Mouse (Mus musculus) left cerebral cortex, postnatal 14 days (tissue): ENCODE measurements around the gene Asb17. TPM values are rescaled to one million over a fixed set of nuclear protein-coding genes. Genes with fewer than 3 reads are reported as not detected.

Experiments used
- DNase-seq, 2 experiments: peaks; one replicate each; pipeline ENCODE4 v3.0.0; 2021 to 2022; ENCODE audit warnings: low spot score in 2 of 2, mixed read lengths in 1 of 2
- intact Hi-C: fragments of 180-260 bp; cut with DNase I; formaldehyde crosslinking; loops from one replicate; pipeline ENCODE4 v1.15.1; 2025
- total RNA-seq, 2 experiments: library from RNA; stranded (reverse); gene quantifications; 2 replicates each; pipeline ENCODE4 v1.2.3; 2021

The Asb17 gene
- total RNA-seq, 2 experiments from 2014 or later: not detected

DNA sequence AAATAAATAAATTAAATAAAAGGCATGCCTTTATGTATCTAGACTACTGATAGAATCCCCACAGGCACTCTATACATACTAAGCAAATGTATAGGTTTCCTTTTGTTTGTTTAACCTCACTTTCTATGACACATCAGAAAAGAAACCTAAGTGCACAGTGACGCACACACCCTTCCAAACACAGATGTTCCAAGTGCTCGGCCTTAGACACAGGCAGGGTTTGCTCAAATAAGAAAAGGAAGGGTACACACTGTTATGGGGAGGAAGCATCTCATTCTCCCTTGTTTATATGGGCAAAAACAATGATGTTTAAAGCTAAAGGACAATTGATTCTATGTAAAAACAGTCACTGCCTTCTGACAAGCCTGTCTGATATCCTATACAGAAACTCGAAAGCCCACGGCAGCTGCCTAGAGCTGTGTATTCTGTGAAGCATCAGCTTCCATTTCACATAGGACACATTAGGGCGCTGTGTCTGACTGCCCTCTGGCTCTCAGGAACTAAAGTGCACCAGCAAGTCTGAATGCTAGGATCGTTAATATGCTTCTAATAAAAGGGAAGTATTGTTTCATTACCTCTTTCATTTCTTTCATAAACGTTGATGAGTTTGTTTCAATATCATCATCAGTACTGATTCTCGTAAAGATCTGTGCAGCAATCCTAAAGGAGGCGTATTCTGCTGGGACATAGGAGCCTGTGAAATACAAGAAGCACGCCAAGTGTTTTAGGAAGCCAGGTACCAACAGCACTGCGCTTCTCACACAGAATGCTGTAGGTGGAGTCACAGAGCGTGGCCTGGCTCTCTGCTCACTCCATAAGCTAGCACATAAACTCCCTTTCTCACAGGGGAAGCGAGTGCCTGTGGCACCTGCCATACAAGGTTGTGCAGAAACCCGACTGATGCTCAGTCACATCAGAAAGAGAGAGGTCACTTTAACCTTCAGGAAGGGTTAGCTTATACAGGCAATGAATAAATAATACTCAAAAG is 23.4 kb downstream of the Asb17 start:
- no peak for DNase-seq
- intact Hi-C loops: no loop called here

DNA sequence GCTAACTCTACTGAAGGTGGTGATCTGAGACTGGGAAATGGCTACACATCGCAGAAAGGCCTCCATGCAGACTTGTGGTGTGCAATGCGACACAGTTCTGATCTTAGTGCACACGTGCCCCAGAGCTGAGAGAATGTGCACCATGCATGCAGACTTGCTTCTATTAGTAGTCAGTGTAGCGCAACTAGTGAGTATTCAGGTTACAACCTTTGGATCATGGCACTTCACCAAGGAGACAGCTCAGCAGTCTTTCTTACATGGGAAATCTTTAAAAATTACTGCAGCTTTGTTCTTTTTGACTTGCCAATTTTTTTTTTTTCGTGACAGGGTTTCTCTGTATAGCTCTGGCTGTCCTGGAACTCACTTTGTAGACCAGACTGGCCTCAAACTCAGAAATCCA is 27.4 kb downstream of the Asb17 start:
- DNase-seq: no peak
- intact Hi-C loops: no loop called here

DNA sequence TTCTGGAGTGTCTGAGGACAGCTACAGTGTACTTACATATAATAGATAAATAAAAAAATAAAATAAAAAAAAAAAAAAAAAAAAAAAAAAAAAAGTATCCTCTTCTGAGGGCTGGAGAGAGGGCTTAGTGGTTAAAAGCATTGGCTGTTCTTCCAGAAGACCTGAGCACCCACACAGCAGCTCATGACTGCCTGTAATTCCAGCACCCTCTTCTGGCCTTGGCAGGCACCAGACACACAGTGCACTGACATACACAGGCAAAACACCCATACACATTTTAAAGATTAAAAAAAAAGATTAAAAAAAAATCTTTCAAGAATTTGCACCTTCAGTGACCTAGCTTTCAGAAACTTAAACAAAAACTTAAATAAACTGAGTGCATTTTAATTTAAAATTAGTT is 42.3 kb downstream of the Asb17 start:
- DNase-seq: no peak
- intact Hi-C loops: no loop called here

DNA sequence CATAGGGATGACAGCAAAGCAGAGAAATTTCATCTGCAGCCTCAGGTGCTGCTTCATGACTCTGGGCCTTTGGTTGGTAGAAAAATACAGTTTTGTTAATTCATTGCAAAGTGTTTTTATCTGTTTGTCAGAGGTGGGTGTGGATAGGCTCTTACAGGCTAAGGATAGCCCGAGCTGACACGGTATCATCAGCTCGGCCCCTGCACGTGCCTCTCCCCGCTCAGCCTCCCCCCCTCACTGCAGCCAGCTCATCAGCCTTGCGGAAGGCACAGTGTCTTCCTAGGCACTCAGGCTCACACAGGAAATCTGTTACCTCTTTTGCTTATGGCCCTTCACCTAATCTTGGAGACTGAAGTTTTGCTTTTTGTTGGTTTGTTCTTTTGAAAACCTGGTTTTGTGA is 44.1 kb downstream of the Asb17 start:
- no peak for DNase-seq
- intact Hi-C loops: no loop called here

DNA sequence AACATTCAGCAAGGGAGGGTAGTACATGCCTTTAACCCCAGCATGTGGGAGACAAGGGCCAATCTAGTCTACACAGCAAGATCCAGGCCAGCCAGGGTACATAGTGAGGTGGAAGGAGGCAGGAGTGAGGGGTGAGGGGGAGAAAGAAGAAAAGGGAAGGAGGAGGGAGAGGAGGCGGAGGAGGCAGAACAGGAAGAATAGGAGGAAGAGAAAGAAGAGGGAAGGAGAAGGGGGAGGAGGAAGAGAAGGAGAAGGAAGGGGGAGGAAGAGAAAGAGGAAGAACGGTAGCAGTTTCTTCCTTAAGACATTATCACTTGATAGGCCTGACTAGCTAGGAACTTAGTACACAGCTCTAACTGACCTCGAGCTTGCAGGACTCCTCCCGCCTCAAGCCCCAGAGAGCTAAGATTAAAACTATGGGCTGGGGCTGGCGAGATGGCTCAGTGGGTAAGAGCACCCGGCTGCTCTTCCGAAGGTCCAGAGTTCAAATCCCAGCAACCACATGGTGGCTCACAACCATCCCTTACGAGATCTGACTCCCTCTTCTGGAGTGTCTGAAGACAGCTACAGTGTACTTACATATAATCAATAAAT is 45.3 kb downstream of the Asb17 start:
- DNase-seq: no peak
- intact Hi-C loops: no loop called here

DNA sequence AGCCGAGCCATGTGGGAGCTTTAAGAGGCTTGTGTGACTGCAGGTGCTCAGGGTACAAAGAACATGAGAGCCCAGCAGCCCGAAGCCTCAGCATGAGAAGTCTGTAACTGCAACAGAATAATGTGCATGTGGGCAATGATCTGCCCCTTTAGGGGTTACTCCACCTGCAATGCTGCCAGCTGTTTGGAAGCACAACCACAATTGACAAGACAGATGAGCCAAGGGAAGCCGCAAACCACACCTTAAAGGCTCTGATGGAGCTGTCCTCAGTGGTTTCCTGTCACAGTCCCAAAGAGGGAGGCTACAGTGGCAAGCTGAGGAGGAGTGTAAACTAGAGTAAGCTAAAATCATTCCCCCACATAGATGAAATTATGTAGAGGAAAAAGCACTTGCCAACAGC is 51.4 kb downstream of the Asb17 start:
- DNase-seq: no peak
- intact Hi-C loops: no loop called here

DNA sequence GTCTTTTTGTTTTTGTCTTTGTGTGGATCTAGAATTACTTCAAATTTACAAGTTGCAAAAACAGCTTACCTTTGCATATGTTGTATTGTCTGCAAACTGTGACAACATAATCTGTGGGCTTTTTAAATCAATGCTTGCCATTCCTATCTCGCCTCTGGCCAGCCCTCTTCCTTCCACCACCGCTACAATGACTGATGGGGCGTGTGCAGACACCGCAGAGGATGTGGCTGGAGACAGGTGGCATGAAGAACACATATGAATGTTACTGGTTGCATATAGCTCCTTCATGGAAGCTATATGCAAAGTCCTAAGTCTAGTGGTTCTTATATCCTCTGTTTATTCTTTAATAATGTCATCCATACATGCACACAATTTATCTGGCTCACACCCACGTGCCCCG is 53.2 kb downstream of the Asb17 start:
- no peak for DNase-seq
- intact Hi-C loops: no loop called here

DNA sequence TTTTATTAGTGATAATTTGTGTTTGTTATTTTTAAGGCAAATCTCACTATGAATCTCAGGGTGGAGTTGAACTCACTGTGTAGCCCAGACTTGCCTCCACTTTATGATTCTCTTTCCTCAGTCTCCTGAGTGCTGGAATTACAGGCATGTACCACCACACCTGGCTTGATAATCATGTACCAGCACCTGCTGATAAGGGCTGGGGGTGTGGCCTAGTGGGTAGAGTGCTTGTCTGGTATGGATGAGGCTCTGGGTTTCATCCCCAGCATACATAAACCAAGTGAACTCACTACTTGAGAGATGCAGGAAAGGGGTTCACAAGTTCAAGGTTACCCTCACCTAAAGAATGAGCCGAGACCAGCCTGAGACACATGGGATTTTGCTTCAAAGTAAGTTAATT is 57.9 kb downstream of the Asb17 start:
- no peak for DNase-seq
- intact Hi-C loops: no loop called here

DNA sequence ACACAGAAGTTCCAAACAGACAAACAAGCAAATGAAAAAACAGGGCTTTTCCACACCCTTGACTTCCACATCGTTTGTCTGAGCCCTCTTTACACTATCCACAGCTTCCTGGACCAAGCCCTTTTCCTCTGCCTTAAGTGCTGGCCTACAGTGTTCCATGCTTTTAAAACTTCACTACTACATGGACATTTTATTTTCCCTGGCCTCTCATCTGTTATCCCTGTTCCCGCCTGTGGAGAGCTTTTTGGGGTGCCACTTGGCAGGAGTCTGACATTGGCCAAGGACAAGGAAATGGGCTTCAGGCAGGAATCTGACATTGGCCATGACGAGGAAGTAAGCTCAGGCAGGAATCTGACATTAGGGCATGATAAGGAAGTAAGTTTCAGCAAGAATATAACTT is 58.6 kb downstream of the Asb17 start:
- DNase-seq: no peak
- intact Hi-C loops: no loop called here

DNA sequence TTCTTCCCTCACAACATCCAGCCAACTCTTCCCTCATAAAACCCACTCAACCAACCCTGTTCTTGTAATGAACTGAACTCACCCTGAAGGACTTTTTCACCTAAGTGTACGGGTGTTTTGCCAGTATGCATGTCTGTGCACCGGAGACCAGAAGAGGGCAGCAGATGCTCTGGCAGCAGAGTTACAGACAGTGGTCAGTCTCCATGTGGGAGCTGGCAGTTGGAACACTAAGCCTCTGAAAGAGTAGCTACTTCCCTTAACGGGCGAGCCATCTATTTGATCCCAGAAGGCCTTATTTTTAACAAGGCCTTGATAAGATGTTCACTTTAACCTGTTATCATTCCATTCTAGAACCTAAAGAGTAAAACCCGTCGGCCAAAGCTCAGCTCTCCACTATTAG is 60.6 kb downstream of the Asb17 start:
- peak; percentile 35 to 38 for DNase-seq
- intact Hi-C loops: no loop called here

Other genes starting within 250 kb of the Asb17 start
- gene St6galnac3, start 119.0 kb upstream of the Asb17 start, total RNA-seq: 10 to 100 TPM; 10.8 to 12.1 TPM
- under 1 TPM; 0.22 to 0.30 TPM for gene Msh4, start 61.9 kb downstream of the Asb17 start, total RNA-seq
- 10 to 100 TPM; 65.3 to 66.7 TPM for gene Rabggtb, start 68.8 kb downstream of the Asb17 start, total RNA-seq
- 10 to 100 TPM; 33.9 to 34.2 TPM for gene Acadm, start 100.4 kb downstream of the Asb17 start, total RNA-seq
- 10 to 100 TPM; 12.5 to 13.9 TPM for gene Slc44a5, start 129.2 kb downstream of the Asb17 start, total RNA-seq